Mouse (Mus musculus) cortical plate, adult 2 months (tissue): ENCODE results near the gene Catsper2.

ENCODE experiments used
- CTCF ChIP-seq: fragments of 200-500 bp; IDR thresholded peaks from 2 replicates; pipeline ENCODE4 v1.5.1; 2011; ENCODE audit warnings: mild to moderate bottlenecking, control low read depth, low read length; ENCODE audit not compliant: insufficient read depth; ENCODE audit errors: extremely low read depth
- POLR2A ChIP-seq: fragments of 200-500 bp; IDR thresholded peaks from 2 replicates; pipeline ENCODE4 v1.6.1; 2011; ENCODE audit warnings: mild to moderate bottlenecking, low read length, control low read depth; ENCODE audit not compliant: insufficient read depth; ENCODE audit errors: extremely low read depth

GRCm38 (mm10) chr2:121425890-121426289 is 12.3 kb upstream of the Catsper2 start:
- TF ChIP-seq POLR2A (no peak), CTCF (no peak)
